Mouse (Mus musculus): ENCODE data around the gene 4931422A03Rik.

GRCm38 (mm10) chr2:104029074-104029473, 913 bp upstream of the 4931422A03Rik start:
- TF ChIP-seq POLR2A (IDR thresholded peaks at IDR 0.05; ENCODE audit: low read depth, low read length), result no peak
- no peak for TF ChIP-seq CTCF (IDR thresholded peaks at IDR 0.05; ENCODE audit: extremely low read depth, insufficient read length, insufficient replicate concordance, low read depth, low read length)
